Mouse (Mus musculus): Measurements from ENCODE around the gene Rfxank.

- TF ChIP-seq CTCF (IDR thresholded peaks at IDR 0.05; ENCODE audit: borderline replicate concordance, insufficient read depth, low read depth, low read length), result no peak
- no peak for TF ChIP-seq POLR2A (IDR thresholded peaks at IDR 0.05; ENCODE audit: borderline replicate concordance, insufficient read depth, low read length)
Observed at GRCm38 (mm10) chr8:70150158-70150557, 11.2 kb upstream of the Rfxank start.

All from cerebellum, adult 2 months (tissue).